Mouse (Mus musculus) testis, postnatal 14 days (tissue): ENCODE measurements around the gene Ptger2.

Experiments used
- DNase-seq: peaks from one replicate; pipeline ENCODE4 v3.0.0; 2021; ENCODE audit warnings: low spot score

The Ptger2 gene

DNA sequence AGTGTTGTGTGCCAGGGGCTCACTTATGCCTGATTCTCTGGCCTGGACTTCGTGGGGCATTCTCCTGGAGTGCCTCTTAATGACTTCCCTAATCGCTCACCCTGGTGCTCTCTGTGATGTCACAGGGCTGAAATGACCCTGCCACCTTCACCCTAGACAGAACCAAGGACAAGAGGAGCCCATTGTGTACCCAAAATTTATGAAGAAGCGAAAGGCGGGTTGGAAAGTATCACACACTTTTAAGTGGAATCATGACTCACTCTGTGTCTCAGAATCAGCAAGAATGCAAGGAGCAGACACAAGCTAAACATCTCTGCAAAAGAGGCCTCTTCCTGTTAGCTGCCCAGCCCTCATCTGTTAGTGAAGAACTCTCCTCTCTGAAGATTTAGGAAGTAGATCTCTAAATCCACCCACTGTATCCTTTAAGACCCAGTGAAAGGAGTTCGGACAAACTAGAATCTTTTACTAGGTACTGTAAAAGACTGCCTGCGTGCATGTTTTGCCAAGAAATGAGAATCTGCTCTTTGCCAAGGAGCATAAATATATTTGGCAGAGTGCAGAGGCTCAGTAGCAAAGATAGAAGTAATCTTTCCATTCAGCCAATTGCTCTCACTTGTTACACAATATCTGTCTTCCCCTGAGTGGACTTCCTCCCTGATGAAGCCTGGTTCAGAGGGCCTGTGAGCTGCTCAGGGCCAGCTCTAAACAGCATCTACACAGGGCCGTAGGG is 61.9 kb downstream of the Ptger2 start:
- DNase-seq = peak; percentile 12

GRCm38 (mm10) chr14:45050419-45050776 is 62.4 kb downstream of the Ptger2 start:
- no peak for DNase-seq

- no peak for DNase-seq
These were observed 63.1 kb downstream of the Ptger2 start for GRCm38 (mm10) chr14:45051116-45051515.
